Mouse (Mus musculus) heart, postnatal 0 days (tissue): ENCODE measurements at regions not wholly inside any gene's neighbourhood (a gene's known extent, or its start where the extent isn't known, plus 50 kb on each side); places are given as distances from the start of the nearest gene placed in this dataset.

Experiments
- CTCF ChIP-seq: IDR thresholded peaks from 2 replicates; pipeline ENCODE4 v1.5.1; 2016; ENCODE audit warnings: antibody characterized with exemption, control low read depth, low read depth
- EP300 ChIP-seq: IDR thresholded peaks from 2 replicates; pipeline ENCODE4 v1.6.1; 2016; ENCODE audit warnings: antibody characterized with exemption, low read depth

DNA sequence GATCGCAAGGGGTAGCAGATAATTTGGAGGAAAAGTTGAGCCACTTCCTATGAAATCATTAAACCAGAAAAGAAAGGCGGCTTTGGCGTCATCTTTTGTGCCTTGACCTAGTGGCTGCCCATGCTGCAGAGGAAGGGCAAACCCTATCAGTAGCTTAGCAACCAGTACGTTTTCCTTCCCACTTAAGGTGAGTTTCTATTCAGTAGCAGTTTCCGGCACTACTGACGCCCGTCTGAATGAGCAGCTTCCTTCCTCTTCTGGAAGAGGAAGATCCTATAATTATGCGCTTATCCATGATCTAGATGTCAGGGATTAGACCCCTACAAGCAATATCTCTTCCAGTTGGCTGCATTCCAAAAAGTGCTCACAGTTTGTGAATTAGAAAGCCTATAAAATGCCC, 360.0 kb upstream of the Adamts5 start:
- TF ChIP-seq CTCF, result no peak
- peak; percentile 68 for TF ChIP-seq EP300
